Mouse (Mus musculus) heart, postnatal 0 days (tissue): ENCODE data around the gene Zbtb1.

Experiments used
- CTCF ChIP-seq: IDR thresholded peaks from 2 replicates; pipeline ENCODE4 v1.5.1; 2016; ENCODE audit warnings: antibody characterized with exemption, control low read depth, low read depth
- EP300 ChIP-seq: IDR thresholded peaks from 2 replicates; pipeline ENCODE4 v1.6.1; 2016; ENCODE audit warnings: antibody characterized with exemption, low read depth

- no peak for TF ChIP-seq CTCF
- TF ChIP-seq EP300, result peak; percentile 7; the same call in 1 of the 2 replicates
These were observed 33.9 kb downstream of the Zbtb1 start, which contains the start of gene Hspa2 for GRCm38 (mm10) chr12:76403886-76404537.
